Mouse (Mus musculus): Measurements from ENCODE around the gene Dgkq.

- TF ChIP-seq TCF12 (IDR thresholded peaks at IDR 0.05; ENCODE audit: low read depth, low read length) (no peak), JUND (IDR thresholded peaks at IDR 0.05; ENCODE audit: low read depth, low read length) (no peak), EP300 (IDR thresholded peaks at IDR 0.05; ENCODE audit: low read depth in 1 of 2, low read length in 2 of 2) (no peak), UBTF (IDR thresholded peaks at IDR 0.05; ENCODE audit: borderline replicate concordance, insufficient read depth, low read depth, low read length) (no peak), MAX (IDR thresholded peaks at IDR 0.05; ENCODE audit: low read length) (no peak), POLR2A (IDR thresholded peaks at IDR 0.05; ENCODE audit: control insufficient read depth in 1 of 2, insufficient read depth in 1 of 2, low read depth in 1 of 2, low read length in 2 of 2, poor library complexity in 1 of 2) (no peak), MAFK (IDR thresholded peaks at IDR 0.05; ENCODE audit: borderline replicate concordance, low read depth, low read length) (no peak), CTCF (IDR thresholded peaks at IDR 0.05 in 2 of 3, conservative IDR thresholded peaks at IDR 0.05 in 1 of 3; ENCODE audit: control insufficient read depth in 1 of 3, insufficient read depth in 1 of 3, low read depth in 2 of 3, low read length in 3 of 3, poor library complexity in 1 of 3, severe bottlenecking in 1 of 3) (no peak)
These were observed 20.4 kb downstream of the Dgkq start for GRCm38 (mm10) chr5:108648937-108649576.

Measured in MEL (cell line).